Mouse (Mus musculus) lung, postnatal 0 days (tissue): Measurements from ENCODE around the gene Cox4i2.

ENCODE experiments used
- CTCF ChIP-seq: IDR thresholded peaks from 2 replicates; pipeline ENCODE4 v1.5.1; 2016; ENCODE audit warnings: antibody characterized with exemption, mild to moderate bottlenecking
- EP300 ChIP-seq: IDR thresholded peaks from 2 replicates; pipeline ENCODE4 v1.6.1; 2016; ENCODE audit warnings: antibody characterized with exemption, mild to moderate bottlenecking, control low read depth

DNA sequence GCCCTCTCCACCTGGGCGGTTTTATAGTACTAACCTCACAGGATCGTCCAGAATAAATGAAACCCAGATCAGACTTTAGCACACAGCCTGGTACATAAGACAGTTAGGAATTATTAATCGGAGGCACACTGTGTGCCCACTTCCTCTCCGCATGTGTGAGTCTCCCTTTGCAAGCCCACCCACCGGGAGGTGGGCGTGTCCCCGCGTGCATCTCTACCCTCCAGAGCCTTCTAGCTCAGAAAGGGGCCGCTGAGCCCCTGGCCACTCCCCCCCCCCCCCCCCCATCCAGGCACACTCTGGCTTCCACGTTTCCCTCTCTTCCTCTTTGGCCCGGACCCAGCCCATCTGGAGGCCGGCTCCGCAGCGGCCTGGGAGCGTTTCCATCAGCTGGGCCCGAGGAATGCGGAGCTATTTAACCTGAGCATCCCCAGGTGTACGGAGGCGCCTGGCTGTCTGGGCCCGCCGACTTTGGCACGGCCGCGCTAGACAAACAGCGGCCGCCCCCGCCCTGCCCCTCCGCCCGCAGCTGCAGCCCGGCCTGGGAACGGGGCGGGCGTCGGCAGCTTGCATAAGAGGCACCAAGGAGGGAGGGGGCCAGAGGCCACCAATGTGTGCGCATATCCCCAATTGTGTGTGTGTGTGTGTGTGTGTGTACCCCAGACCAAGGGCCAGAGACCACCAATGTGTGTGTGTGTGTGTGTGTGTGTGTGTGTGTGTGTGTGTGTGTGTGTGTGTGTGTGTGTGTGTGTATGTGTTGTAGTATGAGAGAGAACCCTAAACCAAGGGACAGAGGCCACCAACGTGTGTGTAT is 14.7 kb upstream of the Cox4i2 start:
- TF ChIP-seq CTCF = no peak
- no peak for TF ChIP-seq EP300
